Comparison of ENCODE assay signal across 9 mouse cellular contexts in genomic region chr9:55023902-55024583, GRCm38 (mm10). TPM values are rescaled to one million over a fixed set of nuclear protein-coding genes. Genes with fewer than 3 reads are reported as not detected.
A peak's percentile ranks its signal among the peaks of the same experiment; 100 is the strongest.
DNase-seq lines count a peak whose midpoint lies in the region; ATAC-seq and TF ChIP-seq lines count a peak whose summit lies in the region.
"Had no signal": no experiment of that assay in that cellular context is flagged by ENCODE, and none has a peak within 500 bp of the region (broad histone marks: within the 10 kb centered on the region; RNA-seq: fewer than 3 reads in every experiment).

No protein-coding gene starts in this region.

- H3K9me3 ChIP-seq in midbrain, embryonic 11.5 days (ENCODE audit: control insufficient read depth, low read length) = no peaks in the 10 kb centered on the region
- H3K9me3 ChIP-seq in midbrain, embryonic 13.5 days = no peaks in the 10 kb centered on the region
- no peaks in the 10 kb centered on the region for H3K9me3 ChIP-seq in limb, embryonic 11.5 days (ENCODE audit: control insufficient read depth, low read length)

- no peak overlapping the region for H3K9ac ChIP-seq in midbrain, embryonic 11.5 days (ENCODE audit: low read length)
- H3K9ac ChIP-seq in midbrain, embryonic 13.5 days (replicated peaks) = no peak overlapping the region
- H3K9ac ChIP-seq in limb, embryonic 11.5 days (ENCODE audit: low read length) = no peak overlapping the region

- H3K4me1 ChIP-seq in midbrain, embryonic 11.5 days (ENCODE audit: control insufficient read depth, insufficient read depth, low read length) = peaks cover 8% of the 10 kb centered on the region; the same call in 1 of the 2 replicates
- H3K4me1 ChIP-seq in midbrain, embryonic 13.5 days (replicated peaks) = peaks cover 24% of the 10 kb centered on the region
- H3K4me1 ChIP-seq in kidney, adult 2 months (ENCODE audit: control insufficient read depth, insufficient read depth, low read length) = no peaks in the 10 kb centered on the region
- peaks cover 9% of the 10 kb centered on the region; the same call in 1 of the 2 replicates for H3K4me1 ChIP-seq in limb, embryonic 11.5 days (ENCODE audit: control insufficient read depth, insufficient read depth, low read length)

- ATAC-seq in midbrain, embryonic 11.5 days (ENCODE audit: low FRiP score) = peak; percentile 30; the same call in 1 of the 2 replicates
- no peak for ATAC-seq in midbrain, embryonic 13.5 days
- ATAC-seq in limb, embryonic 11.5 days (ENCODE audit: insufficient number of reproducible peaks, low FRiP score, low TSS enrichment, low read depth) = no peak

- TF ChIP-seq CTCF in kidney, adult 2 months (conservative IDR thresholded peaks at IDR 0.05; ENCODE audit: insufficient read depth, insufficient read length, low read depth, low read length) = peak; percentile 80

- peak; percentile 98 for DNase-seq in midbrain, embryonic 11.5 days (ENCODE audit: low spot score, missing footprints)
- DNase-seq in cerebellum, adult 11 months = peak; percentile 78
- peak; percentile 22 to 77 for DNase-seq in frontal cortex, postnatal 14 days (ENCODE audit: low spot score in 2 of 2)
- DNase-seq in kidney, adult 2 months = peak; percentile 80
- DNase-seq in limb, embryonic 11.5 days (ENCODE audit: low spot score) = peak; percentile 93
- DNase-seq in retina, adult 2 months (ENCODE audit: low read depth, low spot score) = peak; percentile 65
- peak; percentile 56 to 71 for DNase-seq in thymus, postnatal 36 days

- TF ChIP-seq POLR2A in kidney, adult 2 months (IDR thresholded peaks at IDR 0.05; ENCODE audit: low read depth, low read length) = no peak

- H3K36me3 ChIP-seq in midbrain, embryonic 11.5 days (ENCODE audit: control insufficient read depth, insufficient read depth, low read length) = no peaks in the 10 kb centered on the region
- H3K36me3 ChIP-seq in midbrain, embryonic 13.5 days = peaks cover 5% of the 10 kb centered on the region; the same call in 1 of the 2 replicates
- no peaks in the 10 kb centered on the region for H3K36me3 ChIP-seq in kidney, adult 2 months (ENCODE audit: control insufficient read depth, insufficient read depth, low read length)
- no peaks in the 10 kb centered on the region for H3K36me3 ChIP-seq in limb, embryonic 11.5 days (ENCODE audit: control insufficient read depth, insufficient read depth, low read length)

- 40% methylated on average over 13 of the region's 13 CpGs for WGBS in midbrain, embryonic 11.5 days
- 44% methylated on average over 13 of the region's 13 CpGs for WGBS in midbrain, embryonic 13.5 days
- WGBS in kidney, adult 2 months = 45% methylated on average over 13 of the region's 13 CpGs
- WGBS in limb, embryonic 11.5 days = 42% methylated on average over 13 of the region's 13 CpGs

- H3K4me3 ChIP-seq in midbrain, embryonic 11.5 days (ENCODE audit: low read depth, low read length) = no peak overlapping the region
- H3K4me3 ChIP-seq in midbrain, embryonic 13.5 days (replicated peaks) = no peak overlapping the region
- H3K4me3 ChIP-seq in kidney, adult 2 months (ENCODE audit: insufficient read depth, low read depth, low read length) = no peak overlapping the region
- H3K4me3 ChIP-seq in limb, embryonic 11.5 days (ENCODE audit: low read depth, low read length) = no peak overlapping the region
- H3K4me3 ChIP-seq: erythroblast, embryonic 14.5 days had no signal

- no peak overlapping the region for H3K4me2 ChIP-seq in midbrain, embryonic 11.5 days
- H3K4me2 ChIP-seq in midbrain, embryonic 13.5 days (replicated peaks) = no peak overlapping the region
- H3K4me2 ChIP-seq in limb, embryonic 11.5 days (ENCODE audit: low read depth, severe bottlenecking) = no peak overlapping the region

- H3K27ac ChIP-seq in midbrain, embryonic 11.5 days (ENCODE audit: low read depth, low read length) = no peak overlapping the region
- no peak overlapping the region for H3K27ac ChIP-seq in midbrain, embryonic 13.5 days
- no peak overlapping the region for H3K27ac ChIP-seq in kidney, adult 2 months (ENCODE audit: insufficient read depth, low read depth, low read length)
- no peak overlapping the region for H3K27ac ChIP-seq in limb, embryonic 11.5 days (replicated peaks; ENCODE audit: low read depth, low read length)

- H3K27me3 ChIP-seq in midbrain, embryonic 11.5 days (ENCODE audit: control insufficient read depth, insufficient read depth, low read length) = peaks cover 32% of the 10 kb centered on the region
- peaks cover 42% of the 10 kb centered on the region for H3K27me3 ChIP-seq in midbrain, embryonic 13.5 days
- no peaks in the 10 kb centered on the region for H3K27me3 ChIP-seq in kidney, adult 2 months (replicated peaks; ENCODE audit: control insufficient read depth, insufficient read depth, low read length)
- H3K27me3 ChIP-seq in limb, embryonic 11.5 days (ENCODE audit: control insufficient read depth, insufficient read depth, low read length) = peaks cover 32% of the 10 kb centered on the region

RNA-seq across cellular contexts. Expression of gene Chrna3, which starts 2.3 kb away (rescaled TPM):
- 11.6 and 12.3 TPM in 2 replicates for polyA plus RNA-seq in midbrain, embryonic 11.5 days (2014; fragmentation: Nextera tagmentation; extraction: Ambion mirVana)
- 10.6 and 11.5 TPM in 2 replicates for polyA plus RNA-seq in midbrain, embryonic 13.5 days (2015; fragmentation: Nextera tagmentation; extraction: Ambion mirVana)
- 0.42 and 2.1 TPM in 2 replicates for polyA plus RNA-seq in kidney, adult 2 months (2012; rRNA removed)
- polyA plus RNA-seq in limb, embryonic 11.5 days (2014; fragmentation: Nextera tagmentation; extraction: Ambion mirVana) = 0.13 TPM in 1 of 2 replicates, not detected in the other
- polyA plus RNA-seq: erythroblast, embryonic 14.5 days had no signal

RNA-seq across cellular contexts. Expression of gene Chrnb4, which starts 24.5 kb away (rescaled TPM):
- polyA plus RNA-seq in midbrain, embryonic 11.5 days (2014; fragmentation: Nextera tagmentation; extraction: Ambion mirVana) = 2.3 and 2.5 TPM in 2 replicates
- polyA plus RNA-seq in midbrain, embryonic 13.5 days (2015; fragmentation: Nextera tagmentation; extraction: Ambion mirVana) = 0.89 and 0.99 TPM in 2 replicates
- polyA plus RNA-seq in kidney, adult 2 months (2012; rRNA removed) = 0.43 and 1.4 TPM in 2 replicates
- 0.07 and 0.13 TPM in 2 replicates for polyA plus RNA-seq in limb, embryonic 11.5 days (2014; fragmentation: Nextera tagmentation; extraction: Ambion mirVana)
- polyA plus RNA-seq: erythroblast, embryonic 14.5 days had no signal

RNA-seq across cellular contexts. Expression of gene Chrna5, which starts 43.4 kb away (rescaled TPM):
- 6.5 and 7.7 TPM in 2 replicates for polyA plus RNA-seq in midbrain, embryonic 11.5 days (2014; fragmentation: Nextera tagmentation; extraction: Ambion mirVana)
- 2.9 and 4.0 TPM in 2 replicates for polyA plus RNA-seq in midbrain, embryonic 13.5 days (2015; fragmentation: Nextera tagmentation; extraction: Ambion mirVana)
- not detected in 2 replicates for polyA plus RNA-seq in kidney, adult 2 months (2012; rRNA removed)
- polyA plus RNA-seq in limb, embryonic 11.5 days (2014; fragmentation: Nextera tagmentation; extraction: Ambion mirVana) = 0.21 and 0.45 TPM in 2 replicates
- polyA plus RNA-seq: erythroblast, embryonic 14.5 days had no signal
